Mouse (Mus musculus) C2C12 (cell line): ENCODE measurements around the gene Supv3l1.

Source experiments
- CTCF ChIP-seq: IDR thresholded peaks from one replicate; pipeline ENCODE4 v1.5.1; 2011; ENCODE audit not compliant: control insufficient read depth, insufficient read depth, insufficient read length
- FOSL1 ChIP-seq: IDR thresholded peaks from one replicate; pipeline ENCODE4 v1.8.0; 2011; ENCODE audit warnings: mild to moderate bottlenecking, low read length; ENCODE audit not compliant: poor library complexity, insufficient read depth, severe bottlenecking
- MAX ChIP-seq: IDR thresholded peaks from one replicate; pipeline ENCODE4 v1.6.1; 2011; ENCODE audit warnings: mild to moderate bottlenecking, control low read depth
- MYOD1 ChIP-seq: IDR thresholded peaks from one replicate; pipeline ENCODE4 v1.6.1; 2011; ENCODE audit warnings: low read depth; ENCODE audit not compliant: control insufficient read depth, insufficient read length
- MYOG ChIP-seq: IDR thresholded peaks from one replicate; pipeline ENCODE4 v1.6.1; 2011; ENCODE audit not compliant: control insufficient read depth, insufficient read length; ENCODE audit errors: extremely low read depth
- USF1 ChIP-seq: IDR thresholded peaks from one replicate; pipeline ENCODE4 v1.6.1; 2011; ENCODE audit warnings: low read depth, mild to moderate bottlenecking, control low read depth, moderate library complexity

GRCm38 (mm10) chr10:62410943-62411342 lies 38.6 kb downstream of the Supv3l1 start:
- peak; percentile 92 for TF ChIP-seq CTCF
- no peak for TF ChIP-seq FOSL1
- TF ChIP-seq MYOD1 = no peak
- no peak for TF ChIP-seq MAX
- no peak for TF ChIP-seq USF1
- no peak for TF ChIP-seq MYOG
